Mouse (Mus musculus): ENCODE measurements around the gene Prkra.

GRCm38 (mm10) chr2:76672134-76672745 is 24.4 kb upstream of the Prkra start:
- TF ChIP-seq CTCF (IDR thresholded peaks at IDR 0.05; ENCODE audit: borderline replicate concordance, insufficient read depth, low read depth, low read length) (no peak), POLR2A (IDR thresholded peaks at IDR 0.05; ENCODE audit: borderline replicate concordance, insufficient read depth, low read length) (no peak)

Data from cerebellum, adult 2 months (tissue).